Mouse (Mus musculus) gastrocnemius, postnatal 14 days (tissue): Measurements from ENCODE around the gene Cmtm7. TPM values are rescaled to one million over a fixed set of nuclear protein-coding genes. Genes with fewer than 3 reads are reported as not detected.
"Not testable (repeated sequence)": the region's sequence is repeated elsewhere in the genome, so short reads cannot be mapped to it uniquely, and the experiment has no call there.

Experiments
- DNase-seq: peaks from one replicate; pipeline ENCODE4 v3.0.0; 2021; ENCODE audit warnings: mixed read lengths
- intact Hi-C: fragments of 180-260 bp; cut with DNase I; formaldehyde crosslinking; loops from one replicate; pipeline ENCODE4 v1.15.1; 2025; ENCODE audit warnings: low total_unique reads
- total RNA-seq, 2 experiments: library from RNA; stranded (reverse); gene quantifications; 2 replicates each; pipeline ENCODE4 v1.2.3; 2021

Gene Cmtm7
- total RNA-seq, 2 experiments from 2014 or later: 7.3 to 10.6 TPM

DNA sequence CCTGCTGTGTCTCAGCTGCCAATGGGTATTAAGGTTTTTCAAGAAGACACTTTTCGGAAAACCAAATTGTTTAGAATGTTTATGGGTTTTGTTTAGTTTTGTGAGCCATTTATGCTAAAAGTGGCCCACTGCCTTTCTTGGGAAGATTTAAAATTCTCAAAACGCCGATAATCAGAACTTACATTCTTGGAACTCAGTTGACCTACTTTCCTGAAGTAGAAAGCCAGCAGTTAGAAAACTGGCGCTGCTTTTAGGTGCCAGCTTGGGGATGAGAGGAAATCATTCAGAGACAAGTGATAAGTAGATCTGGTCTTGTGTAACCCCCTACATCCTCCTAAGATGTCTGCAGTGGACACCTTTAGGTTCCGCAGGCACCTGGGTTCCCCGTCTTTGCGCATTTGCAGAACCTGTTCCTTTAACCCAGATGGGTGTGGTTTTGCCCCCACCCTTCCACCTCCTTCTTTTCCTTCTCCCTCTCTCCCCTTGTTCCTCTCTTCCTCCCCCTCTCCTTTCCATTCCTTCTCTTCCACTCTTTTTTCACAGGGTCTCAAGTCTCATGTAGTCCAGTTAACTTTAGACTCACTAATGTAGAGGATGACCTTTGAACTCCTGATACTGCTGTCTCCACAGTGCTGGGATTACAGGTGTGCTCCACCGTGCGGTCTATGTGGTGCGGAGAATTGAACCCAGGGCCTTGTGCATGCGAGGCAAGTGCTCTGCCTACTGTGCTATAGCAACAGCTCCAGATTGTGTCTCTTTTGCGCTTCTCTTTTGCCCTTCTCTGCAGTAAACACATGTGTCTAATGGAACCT lies 49.6 kb downstream of the Cmtm7 start:
- intact Hi-C loops: no loop called here
- DNase-seq: no peak

DNA sequence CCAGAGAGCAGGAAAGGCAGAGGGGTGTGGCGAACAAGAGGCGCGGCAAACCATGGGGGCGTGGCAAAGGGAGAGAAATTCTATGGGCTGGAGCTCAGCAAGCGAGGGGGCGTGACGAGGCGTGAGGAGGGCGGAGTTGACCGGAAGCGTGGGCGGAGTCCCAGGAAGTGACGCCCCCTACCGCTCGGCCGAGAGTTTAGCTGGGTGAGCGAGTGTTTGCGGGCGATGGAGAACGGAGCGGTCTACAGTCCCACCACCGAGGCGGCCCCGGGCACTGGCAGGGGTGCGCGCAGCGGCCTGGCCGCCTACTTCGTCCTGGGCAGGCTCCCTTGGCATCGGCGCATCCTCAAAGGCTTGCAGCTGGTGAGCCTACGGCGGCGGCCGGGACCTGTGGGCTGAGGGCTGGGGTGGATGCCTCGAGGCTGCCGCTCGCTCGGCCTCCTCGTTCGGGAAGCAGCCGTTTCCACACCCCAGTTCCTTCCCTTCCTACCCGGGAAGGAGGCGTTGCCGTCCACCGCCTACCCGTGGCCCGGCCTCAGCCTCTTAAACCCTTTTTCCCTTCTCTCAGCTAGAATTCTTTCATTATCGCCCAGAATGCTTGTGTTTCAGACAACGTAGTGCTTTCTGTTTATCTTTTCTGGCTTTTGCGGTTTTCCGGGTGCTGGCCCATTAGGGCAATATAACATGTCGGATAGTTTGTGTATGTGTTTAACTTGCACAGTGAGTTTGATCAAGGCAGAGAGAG lies 50.5 kb downstream of the Cmtm7 start, which contains the start of gene Cmtm6:
Gene Cmtm6, plus strand, starts transcription at position 106 of the 745 bp plus-strand sequence.
- peak; percentile 98 for DNase-seq
- intact Hi-C loops: no loop called here

DNA sequence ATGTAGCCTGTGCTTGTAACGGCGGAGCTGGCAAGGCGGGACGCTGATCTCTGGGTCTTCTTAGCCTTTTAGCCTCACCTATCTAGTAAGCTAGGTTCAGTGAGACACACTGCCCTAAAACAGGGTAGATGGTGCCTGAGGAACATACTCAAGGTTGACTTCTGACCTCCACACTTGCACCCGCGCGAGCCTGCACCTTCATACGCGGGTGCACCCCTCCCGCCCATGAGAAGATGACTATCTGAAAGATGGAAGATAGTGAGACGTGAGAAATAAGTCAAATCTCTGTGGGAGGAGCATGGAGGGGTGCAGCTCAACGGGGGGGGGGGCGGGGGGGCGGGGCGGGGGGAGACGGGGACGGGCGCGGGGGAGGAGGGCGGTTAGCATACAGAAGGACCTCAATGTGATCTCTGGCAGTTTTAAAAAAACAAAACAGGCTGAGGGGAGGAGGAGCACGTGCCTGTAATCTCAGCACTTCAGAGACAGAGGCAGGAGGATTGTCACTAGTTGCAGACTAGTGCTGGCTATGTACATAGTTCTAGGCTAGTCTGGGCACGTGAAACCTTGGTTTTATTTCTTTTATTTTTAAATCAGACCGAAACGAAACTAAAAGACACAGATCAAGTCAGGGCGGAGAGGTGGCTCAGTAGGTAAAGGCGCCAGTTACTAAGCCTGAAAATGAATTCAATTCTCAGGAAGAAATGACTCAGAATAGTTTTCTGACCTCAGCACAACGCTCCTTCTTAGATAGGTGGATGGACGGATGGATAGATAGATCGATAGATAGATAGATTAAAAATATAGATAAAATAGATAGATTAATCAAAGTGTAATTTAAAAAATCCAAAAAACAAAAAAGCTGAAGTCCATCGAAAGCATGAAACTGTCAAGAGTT lies 51.5 kb downstream of the Cmtm7 start:
- no peak for DNase-seq
- intact Hi-C loops: no loop called here

DNA sequence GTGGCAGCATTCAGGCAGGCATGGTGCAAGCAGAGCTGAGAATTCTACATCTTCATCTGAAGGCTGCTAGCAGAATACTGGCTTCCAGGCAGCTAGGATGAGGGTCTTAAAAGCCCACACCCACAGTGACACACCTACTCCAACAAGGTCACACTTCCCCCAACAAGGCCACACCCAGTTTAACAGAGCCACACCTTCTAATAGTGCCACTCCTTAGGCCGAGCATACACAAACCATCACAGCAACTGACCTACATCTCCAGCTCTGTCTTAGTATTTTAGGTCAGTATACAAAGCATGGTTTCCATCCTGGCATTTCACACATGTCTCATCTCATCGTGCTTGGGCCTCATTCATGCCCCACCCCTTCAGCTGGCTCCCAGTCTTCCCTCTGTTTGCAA lies 53.2 kb downstream of the Cmtm7 start:
- intact Hi-C loops: not testable (repeated sequence)

DNA sequence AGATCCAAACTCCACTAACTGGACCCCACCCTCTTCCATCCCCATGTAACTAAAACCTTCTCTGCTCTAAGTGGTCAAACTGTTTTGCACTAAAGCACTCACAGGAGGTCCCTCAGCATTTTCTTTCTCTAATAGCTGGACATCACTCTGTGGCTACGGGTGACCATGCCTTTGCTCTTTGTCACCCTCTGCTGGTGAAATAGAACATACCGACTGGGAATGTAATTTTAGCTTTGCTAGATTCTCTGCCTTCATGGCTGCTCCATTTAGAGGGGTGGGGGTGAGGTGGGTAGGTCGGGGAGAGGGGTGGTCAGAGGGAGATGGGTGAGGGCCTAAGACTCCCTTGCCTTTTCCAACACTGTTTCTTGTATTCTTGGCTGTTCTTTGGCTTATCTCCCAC lies 54.3 kb downstream of the Cmtm7 start:
- DNase-seq: no peak
- intact Hi-C loops: loop anchor here (2.0 kb wide), 1 partner anchor 79 kb away; no protein-coding TSS in a partner anchor

More for the DNA sequence above, 53.2 kb downstream of the Cmtm7 start:
- not testable (repeated sequence) for DNase-seq

DNA sequence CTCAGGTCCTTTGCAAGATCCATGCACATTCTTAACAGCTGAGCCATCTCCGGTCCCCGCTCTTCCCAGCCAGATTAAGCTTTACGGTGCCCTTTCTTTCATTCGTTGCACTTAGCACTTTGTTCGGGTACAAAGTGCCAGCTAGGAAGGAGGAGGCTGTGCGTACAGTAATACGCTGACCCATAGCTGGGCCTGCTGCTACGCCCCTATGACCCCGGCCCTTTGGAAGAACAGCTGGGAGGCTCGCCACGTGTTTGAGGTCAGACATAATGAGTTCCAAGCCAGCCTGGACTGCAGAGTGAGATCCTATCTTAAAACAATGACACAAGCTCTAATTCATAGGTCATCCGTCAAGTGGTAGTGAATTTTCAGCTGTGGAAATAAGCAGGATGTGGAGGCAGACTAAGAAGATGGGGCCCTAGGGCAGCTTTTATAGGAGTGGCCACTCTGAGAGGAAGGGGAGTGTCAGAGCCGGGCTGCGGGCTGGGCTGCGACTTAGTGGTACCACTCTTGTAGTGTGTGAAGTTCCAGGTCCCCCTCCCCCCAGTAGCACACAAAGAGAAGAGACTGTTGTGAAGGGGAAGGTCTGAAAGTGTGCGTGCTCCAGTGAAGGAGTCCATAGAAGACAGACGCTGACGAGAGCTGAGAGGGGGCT lies 64.9 kb downstream of the Cmtm7 start:
- intact Hi-C loops: loop anchor here (2.0 kb wide), 1 partner anchor 34 kb away; no protein-coding TSS in a partner anchor
- DNase-seq: no peak

DNA sequence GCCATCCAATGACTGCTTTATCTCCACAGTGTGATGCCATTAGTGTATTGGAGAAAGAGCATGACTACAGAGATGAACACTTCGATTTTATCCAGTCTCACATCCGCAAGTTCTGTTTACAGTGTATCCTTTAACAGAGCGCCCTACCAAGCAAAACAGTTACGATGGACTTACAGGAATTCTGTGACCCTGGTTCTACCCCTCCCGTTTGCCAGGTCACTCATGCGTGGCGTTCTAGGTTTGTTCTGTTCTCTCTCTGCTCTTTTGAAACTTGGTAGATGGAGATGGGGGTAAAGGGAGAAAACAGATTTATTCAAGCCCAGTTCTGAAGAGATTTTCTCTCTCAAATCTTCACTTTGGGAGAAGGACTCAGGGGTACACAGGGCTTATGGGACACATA lies 68.2 kb downstream of the Cmtm7 start:
- DNase-seq: no peak
- intact Hi-C loops: no loop called here

DNA sequence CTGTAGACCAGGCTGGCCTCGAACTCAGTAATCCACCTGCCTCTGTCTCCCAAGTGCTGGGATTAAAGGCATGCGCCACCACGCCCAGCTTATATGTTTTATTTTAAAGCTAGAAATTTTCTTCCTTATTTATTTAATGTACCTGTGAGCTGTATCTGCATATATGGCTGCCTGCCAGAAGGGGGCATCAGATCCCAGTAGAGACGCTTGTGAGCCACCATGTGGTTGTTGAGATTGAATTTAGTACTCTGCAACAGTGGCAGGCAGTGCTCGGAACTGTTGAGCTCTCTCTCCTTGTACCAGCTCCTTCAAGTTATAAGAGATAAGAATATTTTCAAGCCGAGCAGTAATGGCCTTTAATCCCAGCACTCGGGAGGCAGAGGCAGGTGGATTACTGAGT lies 71.3 kb downstream of the Cmtm7 start:
- intact Hi-C loops: no loop called here
- DNase-seq: no peak

DNA sequence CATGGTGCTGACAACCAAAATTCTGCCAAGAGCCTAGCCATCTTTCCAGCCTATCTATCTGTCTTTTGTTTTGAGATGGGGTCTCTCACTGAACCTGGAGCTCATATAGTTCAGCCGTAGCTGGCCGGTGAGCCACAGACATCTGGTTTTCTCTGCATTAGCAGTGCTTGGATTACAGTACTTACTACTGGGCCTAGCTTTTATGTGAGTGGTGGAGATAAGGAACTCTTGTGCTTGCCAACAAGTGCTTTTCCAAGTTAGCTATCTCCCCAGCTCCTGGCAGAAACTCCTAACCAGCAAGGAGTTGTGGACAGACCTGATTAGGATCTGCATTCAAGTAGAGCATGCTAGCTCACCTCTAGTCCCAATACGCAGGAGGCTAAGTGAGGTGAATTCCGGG lies 73.9 kb downstream of the Cmtm7 start:
- no peak for DNase-seq
- intact Hi-C loops: no loop called here

Other genes with a start within 250 kb of the Cmtm7 start
- not detected for gene Trim71, start 217.5 kb downstream of the Cmtm7 start, total RNA-seq
- gene Cnot10, start 141.7 kb downstream of the Cmtm7 start, total RNA-seq: 10 to 100 TPM; 15.3 to 15.4 TPM
- 10 to 100 TPM; 31.3 to 34.1 TPM for gene Dync1li1, start 93.1 kb downstream of the Cmtm7 start, total RNA-seq
- gene Cmtm6, start 50.7 kb downstream of the Cmtm7 start, total RNA-seq: 10 to 100 TPM; 11.2 to 14.2 TPM
- 1 to 10 TPM; 2.8 to 3.7 TPM for gene Cmtm8, start 62.3 kb upstream of the Cmtm7 start, total RNA-seq
- 10 to 100 TPM; 17.2 to 20.8 TPM for gene Gpd1l, start 152.1 kb upstream of the Cmtm7 start, total RNA-seq
- 1 to 10 TPM; 5.9 to 6.7 TPM for gene Osbpl10, start 196.7 kb upstream of the Cmtm7 start, total RNA-seq
- 10 to 100 TPM; 11.8 to 14.8 TPM for gene Rps27rt, start 200.9 kb upstream of the Cmtm7 start, total RNA-seq